Mouse (Mus musculus): ENCODE measurements around the gene Wfikkn2. TPM values are rescaled to one million over a fixed set of nuclear protein-coding genes. Genes with fewer than 3 reads are reported as not detected.

Wfikkn2 gene
- polyA plus RNA-seq, 1 experiment from 2014 or later, result 1.1 TPM

DNA sequence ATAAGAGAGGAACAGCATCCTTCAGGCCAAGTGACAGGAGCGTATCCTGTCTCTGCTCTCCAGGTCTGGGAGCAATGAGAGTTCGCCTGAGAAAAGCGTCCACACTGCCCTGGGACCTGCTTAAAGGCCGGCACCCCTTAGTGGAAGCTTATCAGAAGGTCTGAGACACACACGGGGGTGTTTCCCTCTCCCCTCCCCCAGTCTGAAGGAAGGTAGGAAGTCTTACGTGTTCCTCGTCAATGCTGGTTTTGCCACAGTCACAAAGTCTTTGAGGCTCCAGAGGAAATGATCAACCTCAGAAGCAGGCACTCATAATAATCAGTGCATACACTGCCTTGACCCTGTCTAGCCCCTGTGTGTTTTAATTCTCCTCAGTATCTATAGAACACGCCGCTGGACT is 22.3 kb downstream of the Wfikkn2 start:
- Histone ChIP-seq H3K4me3 (ENCODE audit: low read depth, low read length) (no peak overlapping the region), H3K4me2 (no peak overlapping the region), H3K9ac (ENCODE audit: low read depth, low read length) (no peak overlapping the region), H3K36me3 (ENCODE audit: control insufficient read depth, insufficient read depth, low read length) (no peaks in the 10 kb centered on the region), H3K27ac (ENCODE audit: low read depth, low read length) (no peak overlapping the region), H3K9me3 (replicated peaks; ENCODE audit: control insufficient read depth, low read length) (no peaks in the 10 kb centered on the region), H3K27me3 (ENCODE audit: control insufficient read depth, insufficient read depth, low read length) (no peaks in the 10 kb centered on the region), H3K4me1 (ENCODE audit: control insufficient read depth, insufficient read depth, low read length) (no peaks in the 10 kb centered on the region)
- WGBS (ENCODE audit: insufficient replicate concordance), result 52% methylated on average over 9 of the region's 9 CpGs
- ATAC-seq (replicated peaks; ENCODE audit: insufficient number of reproducible peaks, low FRiP score, low TSS enrichment), result no peak

DNA sequence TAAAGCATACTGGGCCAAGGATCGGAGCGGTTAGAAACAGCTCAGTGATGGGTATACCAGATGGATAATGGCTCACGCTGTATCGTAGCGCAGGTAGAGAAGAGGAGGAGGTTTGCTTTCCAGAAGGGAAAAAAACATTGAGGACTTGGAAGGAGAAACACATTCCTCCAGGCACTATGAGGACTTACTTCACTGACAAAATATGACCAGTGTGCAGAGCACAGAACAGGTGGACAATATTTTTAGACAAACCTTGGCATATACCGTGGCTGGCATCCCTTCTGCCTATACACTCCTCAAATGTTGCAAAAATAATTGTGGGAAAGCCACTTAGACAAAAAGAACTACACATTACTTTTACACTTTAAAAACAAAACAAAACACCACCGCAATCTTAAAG is 24.5 kb downstream of the Wfikkn2 start:
- ATAC-seq (replicated peaks; ENCODE audit: insufficient number of reproducible peaks, low FRiP score, low TSS enrichment), result no peak
- WGBS (ENCODE audit: insufficient replicate concordance), result 86% methylated on average over 7 of the region's 7 CpGs
- H3K36me3 ChIP-seq (ENCODE audit: control insufficient read depth, insufficient read depth, low read length), result no peaks in the 10 kb centered on the region

DNA sequence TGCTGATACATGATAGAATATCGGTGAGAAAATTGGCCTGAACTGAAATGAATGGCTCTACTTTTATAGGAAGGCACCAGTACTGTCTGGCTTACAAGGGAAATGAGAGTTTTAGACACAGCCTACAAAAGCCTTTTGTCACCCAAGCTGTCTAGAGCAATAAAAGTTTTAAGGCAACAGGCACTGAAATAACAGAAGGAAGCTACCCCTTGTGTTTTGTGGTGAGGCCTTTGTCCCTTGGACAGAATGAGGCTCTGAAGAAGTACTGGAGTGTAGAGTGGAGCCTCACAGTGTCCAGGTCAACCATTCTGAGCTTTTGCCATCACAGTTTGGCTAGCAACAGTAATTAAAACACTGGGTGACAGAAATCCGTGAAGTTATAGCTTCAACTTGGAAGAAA is 29.6 kb downstream of the Wfikkn2 start:
- no peaks in the 10 kb centered on the region for H3K27me3 ChIP-seq (ENCODE audit: control insufficient read depth, insufficient read depth, low read length)
- H3K4me2 ChIP-seq, result no peak overlapping the region
- peaks cover 6% of the 10 kb centered on the region; the same call in 1 of the 2 replicates for H3K4me1 ChIP-seq (ENCODE audit: control insufficient read depth, insufficient read depth, low read length)
- peaks cover 9% of the 10 kb centered on the region for H3K36me3 ChIP-seq (ENCODE audit: control insufficient read depth, insufficient read depth, low read length)
- H3K4me3 ChIP-seq (ENCODE audit: low read depth, low read length), result no peak overlapping the region
- 64% methylated on average over 2 of the region's 2 CpGs for WGBS (ENCODE audit: insufficient replicate concordance)
- no peaks in the 10 kb centered on the region for H3K9me3 ChIP-seq (replicated peaks; ENCODE audit: control insufficient read depth, low read length)
- no peak overlapping the region for H3K27ac ChIP-seq (ENCODE audit: low read depth, low read length)
- no peak overlapping the region for H3K9ac ChIP-seq (ENCODE audit: low read depth, low read length)
- no peak for ATAC-seq (replicated peaks; ENCODE audit: insufficient number of reproducible peaks, low FRiP score, low TSS enrichment)

More for the DNA sequence above, 24.5 kb downstream of the Wfikkn2 start:
- no peaks in the 10 kb centered on the region for H3K4me1 ChIP-seq (ENCODE audit: control insufficient read depth, insufficient read depth, low read length)
- no peaks in the 10 kb centered on the region for H3K27me3 ChIP-seq (ENCODE audit: control insufficient read depth, insufficient read depth, low read length)
- no peaks in the 10 kb centered on the region for H3K9me3 ChIP-seq (replicated peaks; ENCODE audit: control insufficient read depth, low read length)
- H3K9ac ChIP-seq (ENCODE audit: low read depth, low read length), result no peak overlapping the region
- no peak overlapping the region for H3K27ac ChIP-seq (ENCODE audit: low read depth, low read length)
- H3K4me2 ChIP-seq, result no peak overlapping the region
- H3K4me3 ChIP-seq (ENCODE audit: low read depth, low read length), result no peak overlapping the region

DNA sequence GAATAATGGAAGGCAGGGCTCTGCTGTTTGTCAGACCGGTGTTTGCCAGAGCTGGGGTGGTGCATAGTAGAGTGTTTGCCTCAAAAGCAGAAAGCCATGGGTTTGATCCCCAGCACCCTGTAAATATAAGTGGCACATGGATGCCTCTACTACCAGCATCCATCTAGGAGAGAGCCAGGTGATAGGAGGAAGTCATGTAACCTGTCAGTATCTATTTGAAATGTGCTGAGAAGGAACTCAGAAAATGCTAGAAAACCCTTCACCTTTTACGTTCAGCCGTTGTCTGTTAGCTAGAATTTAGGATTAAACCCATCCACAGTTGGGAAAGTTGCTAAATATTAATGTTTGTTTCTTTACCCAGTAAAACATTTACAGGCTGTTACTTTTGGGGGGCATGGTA is 30.2 kb downstream of the Wfikkn2 start:
- no peak for ATAC-seq (replicated peaks; ENCODE audit: insufficient number of reproducible peaks, low FRiP score, low TSS enrichment)
- Histone ChIP-seq H3K27me3 (ENCODE audit: control insufficient read depth, insufficient read depth, low read length) (no peaks in the 10 kb centered on the region), H3K9ac (ENCODE audit: low read depth, low read length) (no peak overlapping the region), H3K27ac (ENCODE audit: low read depth, low read length) (no peak overlapping the region), H3K4me3 (ENCODE audit: low read depth, low read length) (no peak overlapping the region), H3K36me3 (ENCODE audit: control insufficient read depth, insufficient read depth, low read length) (peaks cover 9% of the 10 kb centered on the region), H3K4me1 (ENCODE audit: control insufficient read depth, insufficient read depth, low read length) (peaks cover 6% of the 10 kb centered on the region; the same call in 1 of the 2 replicates), H3K4me2 (no peak overlapping the region), H3K9me3 (replicated peaks; ENCODE audit: control insufficient read depth, low read length) (no peaks in the 10 kb centered on the region)
- WGBS (ENCODE audit: insufficient replicate concordance), result 95% methylated on average over 3 of the region's 3 CpGs

DNA sequence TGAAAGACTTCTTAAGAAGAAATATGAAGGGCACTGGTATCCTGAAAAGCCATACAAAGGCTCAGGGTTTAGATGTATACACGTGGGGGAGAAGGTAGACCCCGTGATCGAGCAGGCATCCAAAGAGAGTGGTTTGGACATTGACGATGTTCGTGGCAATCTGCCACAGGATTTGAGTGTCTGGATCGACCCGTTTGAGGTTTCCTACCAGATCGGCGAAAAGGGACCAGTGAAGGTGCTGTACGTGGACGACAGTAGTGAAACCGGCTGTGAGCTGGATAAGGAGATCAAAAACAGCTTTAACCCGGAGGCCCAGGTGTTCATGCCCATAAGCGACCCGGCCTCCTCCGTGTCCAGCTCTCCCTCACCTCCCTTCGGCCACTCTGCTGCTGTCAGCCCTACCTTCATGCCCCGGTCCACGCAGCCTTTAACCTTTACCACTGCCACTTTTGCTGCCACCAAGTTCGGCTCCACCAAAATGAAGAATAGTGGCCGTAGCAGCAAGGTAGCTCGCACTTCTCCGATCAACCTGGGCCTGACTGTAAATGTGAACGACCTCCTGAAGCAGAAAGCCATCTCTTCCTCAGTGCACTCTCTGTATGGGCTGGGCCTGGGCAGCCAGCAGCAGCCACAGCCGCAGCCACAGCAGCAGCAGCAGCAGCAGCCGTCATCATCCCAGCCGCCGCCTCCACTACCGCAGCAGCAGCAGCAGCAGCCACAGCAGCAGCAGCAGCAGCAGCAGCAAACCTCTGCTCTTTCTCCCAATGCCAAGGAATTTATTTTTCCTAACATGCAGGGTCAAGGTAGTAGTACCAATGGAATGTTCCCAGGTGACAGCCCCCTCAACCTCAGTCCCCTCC is 31.8 kb downstream of the Wfikkn2 start:
- no peak for ATAC-seq (replicated peaks; ENCODE audit: insufficient number of reproducible peaks, low FRiP score, low TSS enrichment)
- Histone ChIP-seq H3K9ac (ENCODE audit: low read depth, low read length) (no peak overlapping the region), H3K27ac (ENCODE audit: low read depth, low read length) (no peak overlapping the region), H3K4me2 (peak overlapping the region; percentile 11; the same call in 1 of the 2 replicates), H3K27me3 (ENCODE audit: control insufficient read depth, insufficient read depth, low read length) (no peaks in the 10 kb centered on the region), H3K36me3 (ENCODE audit: control insufficient read depth, insufficient read depth, low read length) (peaks cover 9% of the 10 kb centered on the region), H3K9me3 (replicated peaks; ENCODE audit: control insufficient read depth, low read length) (no peaks in the 10 kb centered on the region), H3K4me3 (ENCODE audit: low read depth, low read length) (peak overlapping the region; percentile 5; the same call in 1 of the 2 replicates), H3K4me1 (ENCODE audit: control insufficient read depth, insufficient read depth, low read length) (peaks cover 6% of the 10 kb centered on the region; the same call in 1 of the 2 replicates)
- WGBS (ENCODE audit: insufficient replicate concordance), result 90% methylated on average over 29 of the region's 29 CpGs

DNA sequence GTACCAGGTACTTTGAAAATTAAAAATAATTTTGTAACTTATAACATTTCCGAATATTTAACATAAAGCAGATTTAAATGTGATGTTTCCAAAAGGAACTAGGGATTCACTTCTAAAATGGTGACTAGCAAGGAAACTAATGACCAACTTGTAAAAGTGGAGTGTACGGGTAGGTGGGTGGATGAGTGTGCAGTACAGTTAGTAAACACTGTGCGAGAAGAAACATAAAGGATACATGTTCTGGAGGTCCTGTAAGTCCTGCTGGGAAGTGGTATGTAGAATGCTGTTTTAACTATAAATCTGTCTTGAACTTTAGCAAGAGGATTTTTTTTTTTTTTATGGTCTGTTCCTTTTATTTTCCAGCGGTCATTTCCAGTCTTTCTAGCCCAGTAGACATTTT is 32.8 kb downstream of the Wfikkn2 start:
- peak overlapping the region; percentile 80 for H3K4me2 ChIP-seq
- 76% methylated on average over 4 of the region's 4 CpGs for whole genome bisulfite sequencing (ENCODE audit: insufficient replicate concordance)
- H3K4me3 ChIP-seq (ENCODE audit: low read depth, low read length), result peak overlapping the region; percentile 96; the same call in 1 of the 2 replicates
- no peaks in the 10 kb centered on the region for H3K27me3 ChIP-seq (ENCODE audit: control insufficient read depth, insufficient read depth, low read length)
- H3K27ac ChIP-seq (ENCODE audit: low read depth, low read length), result no peak overlapping the region
- peaks cover 6% of the 10 kb centered on the region; the same call in 1 of the 2 replicates for H3K4me1 ChIP-seq (ENCODE audit: control insufficient read depth, insufficient read depth, low read length)
- no peak overlapping the region for H3K9ac ChIP-seq (ENCODE audit: low read depth, low read length)
- H3K9me3 ChIP-seq (replicated peaks; ENCODE audit: control insufficient read depth, low read length), result no peaks in the 10 kb centered on the region
- H3K36me3 ChIP-seq (ENCODE audit: control insufficient read depth, insufficient read depth, low read length), result peaks cover 9% of the 10 kb centered on the region
- no peak for ATAC-seq (replicated peaks; ENCODE audit: insufficient number of reproducible peaks, low FRiP score, low TSS enrichment)

DNA sequence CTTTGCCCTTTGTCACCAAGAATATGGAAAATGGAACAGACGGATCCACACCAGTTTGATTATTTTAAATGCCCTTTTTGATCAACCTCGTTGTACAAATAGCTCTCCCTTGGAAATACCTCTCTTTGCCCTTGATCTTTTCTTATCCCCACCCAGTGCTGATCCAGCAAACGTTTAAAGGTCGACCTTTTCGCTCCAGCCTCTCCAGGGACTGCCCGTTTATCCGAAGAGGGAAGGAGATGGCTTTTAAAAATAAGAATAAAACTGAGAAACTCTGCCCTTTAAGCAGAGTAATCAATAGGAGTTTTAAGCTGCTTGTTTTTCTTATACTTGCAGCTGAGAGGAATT is 33.3 kb downstream of the Wfikkn2 start:
- Histone ChIP-seq H3K9ac (ENCODE audit: low read depth, low read length) (peak overlapping the region; percentile 98), H3K27me3 (ENCODE audit: control insufficient read depth, insufficient read depth, low read length) (no peaks in the 10 kb centered on the region), H3K36me3 (ENCODE audit: control insufficient read depth, insufficient read depth, low read length) (peaks cover 9% of the 10 kb centered on the region), H3K4me3 (ENCODE audit: low read depth, low read length) (peak overlapping the region; percentile 96), H3K27ac (ENCODE audit: low read depth, low read length) (peak overlapping the region; percentile 99), H3K4me2 (peak overlapping the region; percentile 80), H3K9me3 (replicated peaks; ENCODE audit: control insufficient read depth, low read length) (no peaks in the 10 kb centered on the region), H3K4me1 (ENCODE audit: control insufficient read depth, insufficient read depth, low read length) (peaks cover 6% of the 10 kb centered on the region; the same call in 1 of the 2 replicates)
- under 1% methylated on average over 7 of the region's 7 CpGs for WGBS (ENCODE audit: insufficient replicate concordance)
- no peak for ATAC-seq (replicated peaks; ENCODE audit: insufficient number of reproducible peaks, low FRiP score, low TSS enrichment)

DNA sequence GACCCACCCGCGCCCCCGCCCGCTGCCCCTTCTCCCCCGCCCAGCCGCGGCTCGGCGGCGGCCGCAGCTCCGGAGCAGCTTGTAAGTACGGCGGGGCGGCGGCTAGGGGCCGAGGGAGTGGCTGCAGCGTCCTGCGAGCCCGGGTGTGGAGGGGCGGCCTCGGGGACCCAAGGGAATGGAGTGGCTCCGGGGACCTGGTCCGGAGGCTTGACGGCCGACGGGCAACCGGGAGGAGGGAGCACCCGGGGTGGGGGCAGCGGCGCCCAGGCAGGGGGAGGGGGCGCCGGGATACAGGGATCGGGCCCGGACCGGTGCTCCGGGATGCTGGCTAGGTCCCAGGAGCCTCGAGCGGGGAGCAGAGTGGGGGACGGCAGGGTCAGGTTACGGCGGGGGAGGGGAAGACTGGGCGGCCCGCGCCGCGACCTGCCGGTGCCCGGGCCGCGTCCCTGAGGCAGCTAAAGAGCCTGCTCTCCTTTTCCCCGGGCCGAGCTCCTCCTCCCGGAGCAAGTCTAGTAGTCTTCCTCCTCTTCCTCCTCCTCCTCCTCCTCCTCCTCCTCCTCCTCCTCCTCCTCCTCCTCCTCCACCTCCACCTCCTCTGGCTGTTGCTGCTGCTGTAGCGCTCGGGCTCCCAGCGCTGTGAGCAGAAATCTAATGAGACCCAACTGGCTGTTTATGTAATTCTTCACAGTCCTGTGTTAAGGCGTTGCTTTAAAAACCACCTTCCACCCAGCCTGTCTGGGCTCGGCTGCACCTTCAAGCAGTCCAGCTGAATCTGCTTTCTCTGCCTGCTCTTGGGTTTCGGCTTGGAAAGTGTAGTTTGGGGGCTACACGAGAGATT is 33.9 kb downstream of the Wfikkn2 start:
- peaks cover 6% of the 10 kb centered on the region; the same call in 1 of the 2 replicates for H3K4me1 ChIP-seq (ENCODE audit: control insufficient read depth, insufficient read depth, low read length)
- WGBS (ENCODE audit: insufficient replicate concordance), result 1% methylated on average over 32 of the region's 61 CpGs
- peak overlapping the region; percentile 80 for H3K4me2 ChIP-seq
- no peaks in the 10 kb centered on the region for H3K9me3 ChIP-seq (replicated peaks; ENCODE audit: control insufficient read depth, low read length)
- H3K27ac ChIP-seq (ENCODE audit: low read depth, low read length), result peak overlapping the region; percentile 99
- peak overlapping the region; percentile 98 for H3K9ac ChIP-seq (ENCODE audit: low read depth, low read length)
- peaks cover 9% of the 10 kb centered on the region for H3K36me3 ChIP-seq (ENCODE audit: control insufficient read depth, insufficient read depth, low read length)
- peak; percentile 28 for ATAC-seq (replicated peaks; ENCODE audit: insufficient number of reproducible peaks, low FRiP score, low TSS enrichment)
- H3K27me3 ChIP-seq (ENCODE audit: control insufficient read depth, insufficient read depth, low read length), result no peaks in the 10 kb centered on the region
- H3K4me3 ChIP-seq (ENCODE audit: low read depth, low read length), result peak overlapping the region; percentile 96

Data from heart, embryonic 11.5 days (tissue).